Mouse (Mus musculus): ENCODE measurements around the gene Prss16. TPM values are rescaled to one million over a fixed set of nuclear protein-coding genes. Genes with fewer than 3 reads are reported as not detected.

Gene Prss16
- polyA plus RNA-seq (2012; rRNA removed), result not detected in 2 replicates

DNA sequence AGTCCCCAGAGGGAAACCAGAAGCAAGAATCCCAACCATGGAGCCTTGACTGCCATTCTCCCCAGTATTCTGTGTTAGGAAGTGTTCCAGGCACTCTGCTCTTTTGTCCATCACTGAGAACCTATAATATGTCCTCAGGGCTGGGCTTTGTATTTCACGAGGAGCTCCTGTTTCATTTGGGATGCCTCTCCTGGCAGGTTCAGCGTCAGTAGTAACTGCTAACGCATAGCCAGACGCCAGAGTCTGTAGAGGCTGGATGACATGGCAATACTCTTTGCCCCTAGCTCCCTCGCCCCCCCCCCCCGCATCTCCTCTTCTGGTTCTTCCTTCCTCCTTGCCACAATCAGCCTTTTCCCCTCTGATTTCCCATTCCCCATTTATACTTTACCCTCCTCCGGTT lies at the start of gene Prss16:
Prss16 (minus strand) TSS at position 101 of the 400 bp plus-strand sequence.

GRCm38 (mm10) chr13:22042568-22043502 lies 33.3 kb upstream of the Prss16 start, which contains the start of the genes Hist1h2ag and Hist1h2bj:
Gene Hist1h2ag, minus strand, starts transcription at chr13:22042944.
Gene Hist1h2bj, plus strand, starts transcription at chr13:22043214.

DNA sequence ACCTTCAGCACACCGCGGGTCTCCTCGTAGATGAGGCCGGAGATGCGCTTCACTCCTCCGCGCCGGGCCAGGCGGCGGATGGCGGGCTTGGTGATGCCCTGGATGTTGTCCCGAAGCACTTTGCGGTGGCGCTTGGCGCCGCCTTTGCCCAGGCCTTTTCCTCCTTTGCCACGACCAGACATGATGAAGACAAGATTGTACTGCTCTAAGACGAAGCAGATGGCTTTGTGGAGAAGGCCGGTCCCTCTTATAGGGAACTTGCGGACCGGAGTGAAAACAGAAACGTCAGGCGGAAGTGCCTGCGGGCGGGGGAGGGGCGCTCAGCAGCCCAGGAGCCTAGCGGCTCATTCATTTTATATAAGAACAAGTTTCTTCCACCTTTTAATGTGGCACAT lies 31.6 kb upstream of the Prss16 start, which contains the start of gene Hist1h4i:
Hist1h4i (minus strand) TSS at position 221 of the 395 bp plus-strand sequence.

GRCm38 (mm10) chr13:22035267-22036148 lies 26.0 kb upstream of the Prss16 start, which contains the start of the genes Hist1h2ah and Hist1h2bk:
Gene Hist1h2ah, minus strand, starts transcription at chr13:22035568.
Gene Hist1h2bk, plus strand, starts transcription at chr13:22035870.

GRCm38 (mm10) chr13:21980981-21981802 lies 28.4 kb downstream of the Prss16 start, which contains the start of gene Pom121l2:
Gene Pom121l2, plus strand, starts transcription at chr13:21981194.

Other genes starting within 250 kb of the Prss16 start
- 0.70 and 1.2 TPM in 2 replicates for gene Hist1h1b, start 229.1 kb downstream of the Prss16 start, polyA plus RNA-seq (2012; rRNA removed)
- 6.0 and 8.7 TPM in 2 replicates for gene Hist1h3i, start 226.4 kb downstream of the Prss16 start, polyA plus RNA-seq (2012; rRNA removed)
- 1.2 and 1.3 TPM in 2 replicates for gene Hist1h2an, start 222.5 kb downstream of the Prss16 start, polyA plus RNA-seq (2012; rRNA removed)
- gene Hist1h2bp, start 222.3 kb downstream of the Prss16 start, polyA plus RNA-seq (2012; rRNA removed), result 0.28 and 0.64 TPM in 2 replicates
- gene Hist1h2bq, start 199.5 kb downstream of the Prss16 start, polyA plus RNA-seq (2012; rRNA removed), result 1.2 and 3.8 TPM in 2 replicates
- not detected in 2 replicates for gene Hist1h2ao, start 199.3 kb downstream of the Prss16 start, polyA plus RNA-seq (2012; rRNA removed)
- not detected in 2 replicates for gene Hist1h4m, start 198.0 kb downstream of the Prss16 start, polyA plus RNA-seq (2012; rRNA removed)
- gene Hist1h4n, start 177.5 kb downstream of the Prss16 start, polyA plus RNA-seq (2012; rRNA removed), result 7.9 and 9.3 TPM in 2 replicates
- 8.6 and 10.7 TPM in 2 replicates for gene Hist1h2ap, start 176.2 kb downstream of the Prss16 start, polyA plus RNA-seq (2012; rRNA removed)
- 1.7 and 2.6 TPM in 2 replicates for gene Hist1h2br, start 176.0 kb downstream of the Prss16 start, polyA plus RNA-seq (2012; rRNA removed)
- gene Zfp184, start 64.6 kb downstream of the Prss16 start, polyA plus RNA-seq (2012; rRNA removed), result 12.3 and 13.4 TPM in 2 replicates
- 0.03 and 0.04 TPM in 2 replicates for gene Pom121l2, start 28.5 kb downstream of the Prss16 start, polyA plus RNA-seq (2012; rRNA removed)
- 0.89 and 1.4 TPM in 2 replicates for gene Hist1h2ah, start 25.8 kb upstream of the Prss16 start, polyA plus RNA-seq (2012; rRNA removed)
- 2.4 and 3.9 TPM in 2 replicates for gene Hist1h2bk, start 26.1 kb upstream of the Prss16 start, polyA plus RNA-seq (2012; rRNA removed)
- 7.9 and 9.4 TPM in 2 replicates for gene Hist1h4i, start 31.6 kb upstream of the Prss16 start, polyA plus RNA-seq (2012; rRNA removed)
- gene Hist1h2ag, start 33.2 kb upstream of the Prss16 start, polyA plus RNA-seq (2012; rRNA removed), result 6.1 and 6.9 TPM in 2 replicates
- gene Hist1h2bj, start 33.5 kb upstream of the Prss16 start, polyA plus RNA-seq (2012; rRNA removed), result 3.2 and 4.0 TPM in 2 replicates
- 0.01 TPM in 2 replicates for gene Vmn1r188, start 74.7 kb upstream of the Prss16 start, polyA plus RNA-seq (2012; rRNA removed)
- gene Vmn1r189, start 96.1 kb upstream of the Prss16 start, polyA plus RNA-seq (2012; rRNA removed), result not detected in 2 replicates
- not detected in 2 replicates for gene Vmn1r191, start 174.2 kb upstream of the Prss16 start, polyA plus RNA-seq (2012; rRNA removed)
- gene Vmn1r192, start 181.4 kb upstream of the Prss16 start, polyA plus RNA-seq (2012; rRNA removed), result not detected in 2 replicates
- not detected in 2 replicates for gene Vmn1r193, start 213.4 kb upstream of the Prss16 start, polyA plus RNA-seq (2012; rRNA removed)
- gene Vmn1r194, start 234.5 kb upstream of the Prss16 start, polyA plus RNA-seq (2012; rRNA removed), result not detected in 2 replicates